Mouse (Mus musculus) hindbrain, postnatal 0 days (tissue): ENCODE measurements around the gene Eif4g1. TPM values are rescaled to one million over a fixed set of nuclear protein-coding genes. Genes with fewer than 3 reads are reported as not detected.

Source experiments
- ATAC-seq: fragments of 200-750 bp; cut with Nextera tagmentation; 2 replicates; pipeline ENCODE4 v1.8.0; 2017; ENCODE audit warnings: mild to moderate bottlenecking, moderate TSS enrichment, moderate library complexity
- DNase-seq: peaks from one replicate; pipeline ENCODE4 v3.0.0-alpha.2; 2015; ENCODE audit warnings: low spot score
- H3K27ac ChIP-seq: fragments of 300-500 bp; sonication (generic); 2 replicates; pipeline ENCODE4 v1.5.1; 2014; ENCODE audit warnings: mild to moderate bottlenecking
- H3K27me3 ChIP-seq: fragments of 300-500 bp; sonication (generic); 2 replicates; pipeline ENCODE4 v1.6.1; 2014; ENCODE audit warnings: low read length, mixed read lengths; ENCODE audit not compliant: insufficient read depth
- H3K36me3 ChIP-seq: fragments of 300-500 bp; sonication (generic); 2 replicates; pipeline ENCODE4 v1.6.1; 2014; ENCODE audit warnings: low read length, mixed read lengths; ENCODE audit not compliant: insufficient read depth
- H3K4me1 ChIP-seq: fragments of 300-500 bp; sonication (generic); 2 replicates; pipeline ENCODE4 v1.6.1; 2014; ENCODE audit warnings: antibody characterized with exemption, low read length, mixed read lengths; ENCODE audit not compliant: insufficient read depth
- H3K4me2 ChIP-seq: fragments of 300-500 bp; sonication (generic); 2 replicates; pipeline ENCODE4 v1.6.1; 2014; ENCODE audit warnings: low read depth, mild to moderate bottlenecking, low read length, moderate library complexity, mixed read lengths
- H3K4me3 ChIP-seq: fragments of 300-500 bp; sonication (generic); 2 replicates; pipeline ENCODE4 v1.5.1; 2014; ENCODE audit warnings: low read length
- H3K9ac ChIP-seq: fragments of 300-500 bp; sonication (generic); replicated peaks from 2 replicates; pipeline ENCODE4 v1.6.1; 2014; ENCODE audit warnings: mild to moderate bottlenecking, low read length, moderate library complexity, mixed read lengths
- H3K9me3 ChIP-seq: fragments of 300-500 bp; sonication (generic); 2 replicates; pipeline ENCODE4 v1.6.1; 2016; ENCODE audit warnings: low read length, mixed read lengths
- CTCF ChIP-seq: IDR thresholded peaks from 2 replicates; pipeline ENCODE4 v1.5.1; 2016; ENCODE audit warnings: antibody characterized with exemption, control low read depth, low read depth
- WGBS: fragments of 180-500 bp; shearing (Covaris S2); extraction: QIAGEN DNeasy Blood & Tissue Kit; methylation state at CpG from one replicate; pipeline ENCODE4 v1.1.7; 2014; 5-methylcytosine and 5-hydroxymethylcytosine counted together
- polyA plus RNA-seq: library from polyadenylated mRNA; unstranded; fragments of >200 nt; fragmentation: Nextera tagmentation; extraction: Ambion mirVana; gene quantifications from 2 replicates; pipeline ENCODE4 v1.2.1, GENCODE M21; 2015
- total RNA-seq: library from RNA; depleted of rRNA; stranded (reverse); fragments of >200 nt; gene quantifications from 2 replicates; pipeline ENCODE4 v1.2.3, GENCODE M21; 2014

Gene Eif4g1
- total and polyA plus RNA-seq, 2 experiments from 2014 or later, result 124 to 428 TPM

GRCm38 (mm10) chr16:20677974-20678675 is 10.0 kb downstream of the Eif4g1 start:
- Histone ChIP-seq H3K27ac (no peak overlapping the region), H3K4me1 (peaks cover 13% of the 10 kb centered on the region), H3K36me3 (peaks cover 64% of the 10 kb centered on the region), H3K27me3 (no peaks in the 10 kb centered on the region), H3K4me3 (no peak overlapping the region), H3K9ac (no peak overlapping the region), H3K9me3 (no peaks in the 10 kb centered on the region), H3K4me2 (no peak overlapping the region)
- peak; percentile 70 for DNase-seq
- WGBS, result 53% methylated on average over 10 of the region's 10 CpGs
- ATAC-seq, result no peak
- no peak for TF ChIP-seq CTCF

- TF ChIP-seq CTCF, result no peak
- H3K36me3 ChIP-seq, result peaks cover 57% of the 10 kb centered on the region
- peaks cover 11% of the 10 kb centered on the region for H3K4me1 ChIP-seq
- H3K27ac ChIP-seq, result no peak overlapping the region
- no peak overlapping the region for H3K9ac ChIP-seq
- H3K4me2 ChIP-seq, result no peak overlapping the region
- no peak overlapping the region for H3K4me3 ChIP-seq
- WGBS, result 93% methylated on average over 3 of the region's 3 CpGs
- no peak for DNase-seq
- ATAC-seq, result no peak
- H3K27me3 ChIP-seq, result no peaks in the 10 kb centered on the region
- no peaks in the 10 kb centered on the region for H3K9me3 ChIP-seq
Observed at GRCm38 (mm10) chr16:20690774-20691173, 22.7 kb downstream of the Eif4g1 start.

DNA sequence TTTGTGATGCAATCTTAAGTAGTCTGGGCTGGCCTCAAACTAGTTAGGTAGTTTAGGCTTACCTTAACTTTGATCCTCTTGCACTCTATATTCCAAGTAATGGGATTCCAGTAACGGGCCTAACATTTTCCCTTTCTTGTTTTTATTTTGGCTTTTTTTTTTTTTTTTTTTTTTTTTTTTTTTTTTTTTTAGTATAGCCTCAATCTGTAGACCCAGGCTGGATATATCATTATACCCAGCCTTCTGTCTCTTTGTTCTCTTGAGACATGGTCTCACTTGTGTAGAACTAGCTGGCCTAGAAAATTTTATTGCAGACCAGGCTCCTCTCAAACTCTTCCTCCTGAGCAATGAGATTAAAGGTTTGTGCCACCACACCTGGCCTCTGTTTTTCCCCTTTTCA is 23.5 kb downstream of the Eif4g1 start:
- no peak for DNase-seq
- Histone ChIP-seq H3K27ac (no peak overlapping the region), H3K36me3 (peaks cover 48% of the 10 kb centered on the region), H3K4me1 (peaks cover 11% of the 10 kb centered on the region), H3K27me3 (no peaks in the 10 kb centered on the region), H3K9me3 (no peaks in the 10 kb centered on the region), H3K9ac (no peak overlapping the region), H3K4me3 (no peak overlapping the region), H3K4me2 (no peak overlapping the region)
- ATAC-seq, result no peak
- 86% methylated on average over 1 of the region's 1 CpGs for WGBS
- TF ChIP-seq CTCF, result no peak

GRCm38 (mm10) chr16:20692241-20692965 is 24.3 kb downstream of the Eif4g1 start:
- Histone ChIP-seq H3K4me3 (peak overlapping the region; percentile 45; the same call in 1 of the 2 replicates), H3K9ac (peak overlapping the region; percentile 68; the same call in 1 of the 2 replicates), H3K9me3 (no peaks in the 10 kb centered on the region), H3K4me2 (peak overlapping the region; percentile 65), H3K36me3 (peaks cover 41% of the 10 kb centered on the region), H3K27ac (peak overlapping the region; percentile 89), H3K4me1 (peaks cover 11% of the 10 kb centered on the region), H3K27me3 (no peaks in the 10 kb centered on the region)
- DNase-seq (no peak), ATAC-seq (no peak)
- no peak for TF ChIP-seq CTCF
- WGBS, result 34% methylated on average over 16 of the region's 16 CpGs

- Histone ChIP-seq H3K9me3 (no peaks in the 10 kb centered on the region), H3K4me1 (peaks cover 11% of the 10 kb centered on the region), H3K36me3 (peaks cover 34% of the 10 kb centered on the region), H3K4me2 (peak within 1 kb of the TSS; percentile 65), H3K4me3 (peak within 1 kb of the TSS; percentile 45), H3K27me3 (no peaks in the 10 kb centered on the region), H3K27ac (peak within 1 kb of the TSS; percentile 89), H3K9ac (peak within 1 kb of the TSS; percentile 68)
- DNase-seq (peak; percentile 97), ATAC-seq (peak; percentile 95)
- TF ChIP-seq CTCF, result no peak
- WGBS, result 1% methylated on average over 32 of the region's 37 CpGs
Observed at GRCm38 (mm10) chr16:20693111-20693701, 25.1 kb downstream of the Eif4g1 start, which contains the start of gene Fam131a. Fam131a (plus strand) TSS chr16:20693241.

DNA sequence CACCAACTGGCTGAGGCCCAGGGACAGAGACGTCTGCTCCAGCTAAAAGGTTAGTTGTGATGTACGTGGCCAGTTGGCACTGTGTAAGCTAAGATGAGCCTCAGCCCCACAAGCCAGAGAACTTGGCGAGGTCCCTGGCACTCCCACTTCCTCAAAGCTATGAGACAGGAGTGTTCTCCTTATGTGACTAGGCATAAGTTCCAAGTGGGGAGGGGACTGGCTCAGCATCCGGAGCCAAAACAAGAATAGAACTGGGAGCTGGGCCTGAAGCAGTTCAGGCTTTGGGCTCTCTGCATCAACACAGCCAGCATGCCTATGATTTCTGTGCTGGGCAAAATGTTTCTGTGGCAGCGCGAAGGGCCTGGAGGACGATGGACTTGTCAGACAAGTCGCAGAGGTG is 26.7 kb downstream of the Eif4g1 start:
- 54% methylated on average over 8 of the region's 8 CpGs for WGBS
- Histone ChIP-seq H3K27me3 (no peaks in the 10 kb centered on the region), H3K36me3 (peaks cover 21% of the 10 kb centered on the region), H3K9me3 (no peaks in the 10 kb centered on the region), H3K27ac (peak overlapping the region; percentile 84), H3K4me3 (no peak overlapping the region), H3K4me2 (peak overlapping the region; percentile 75), H3K4me1 (peaks cover 11% of the 10 kb centered on the region), H3K9ac (no peak overlapping the region)
- ATAC-seq (no peak), DNase-seq (peak; percentile 46)
- TF ChIP-seq CTCF, result no peak
